Mouse (Mus musculus): ENCODE data around the gene Kank2. TPM values are rescaled to one million over a fixed set of nuclear protein-coding genes. Genes with fewer than 3 reads are reported as not detected.

Kank2 gene
- polyA plus RNA-seq, 1 experiment from 2014 or later = 4.9 TPM

DNA sequence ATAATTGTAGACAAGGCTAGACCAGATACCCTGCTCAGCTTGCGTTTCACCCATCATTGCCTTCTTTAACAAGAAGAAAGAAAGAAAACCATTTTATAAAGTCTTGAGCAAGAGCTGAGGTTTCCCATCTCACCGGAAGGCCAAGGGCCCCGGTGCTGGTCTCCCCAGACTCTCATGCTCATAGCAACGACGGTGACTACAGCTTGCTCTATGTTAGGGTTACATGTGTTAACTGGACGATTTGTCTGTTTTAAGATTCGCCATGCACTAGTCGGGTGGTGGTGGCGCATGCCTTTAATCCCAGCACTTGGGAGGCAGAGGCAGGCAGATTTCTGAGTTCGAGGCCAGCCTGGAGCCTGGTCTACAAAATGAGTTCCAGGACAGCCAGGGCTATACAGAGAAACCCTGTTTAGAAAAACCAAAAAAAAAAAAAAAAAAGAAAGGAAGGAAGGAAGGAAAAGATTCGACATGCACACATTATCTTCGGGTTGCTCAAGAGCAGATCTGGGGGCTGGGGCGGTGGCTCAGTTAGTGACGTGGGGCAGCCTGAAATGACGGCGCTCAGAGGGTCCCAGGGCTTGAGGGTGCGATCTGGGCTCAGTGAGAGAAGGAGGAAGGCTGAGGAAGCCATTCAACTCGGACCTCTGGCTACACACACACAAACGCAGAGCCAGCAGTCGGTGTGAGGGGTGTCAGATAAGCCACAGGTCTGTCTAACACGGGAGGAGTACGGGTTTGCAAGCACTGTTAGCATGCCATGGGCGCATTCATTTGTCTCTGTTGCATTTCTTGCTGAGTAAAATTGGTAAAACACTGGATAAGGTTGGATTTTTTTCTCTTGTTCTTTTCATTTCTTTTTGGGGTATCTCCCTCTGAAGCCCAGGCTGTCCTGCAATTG is 73.1 kb downstream of the Kank2 start:
- H3K27ac ChIP-seq (replicated peaks) = no peak overlapping the region; the same call in 1 of the 2 replicates
- H3K4me2 ChIP-seq = peak overlapping the region; percentile 79
- H3K27me3 ChIP-seq (replicated peaks) = no peaks in the 10 kb centered on the region
- H3K9ac ChIP-seq (replicated peaks) = peak overlapping the region; percentile 65; the same call in 1 of the 2 replicates
- no peaks in the 10 kb centered on the region for H3K36me3 ChIP-seq
- peak overlapping the region; percentile 66 for H3K4me3 ChIP-seq (replicated peaks)
- H3K9me3 ChIP-seq (replicated peaks) = no peaks in the 10 kb centered on the region
- 86% methylated on average over 23 of the region's 23 CpGs for WGBS
- ATAC-seq (ENCODE audit: low FRiP score) = no peak
- peaks cover 39% of the 10 kb centered on the region for H3K4me1 ChIP-seq

DNA sequence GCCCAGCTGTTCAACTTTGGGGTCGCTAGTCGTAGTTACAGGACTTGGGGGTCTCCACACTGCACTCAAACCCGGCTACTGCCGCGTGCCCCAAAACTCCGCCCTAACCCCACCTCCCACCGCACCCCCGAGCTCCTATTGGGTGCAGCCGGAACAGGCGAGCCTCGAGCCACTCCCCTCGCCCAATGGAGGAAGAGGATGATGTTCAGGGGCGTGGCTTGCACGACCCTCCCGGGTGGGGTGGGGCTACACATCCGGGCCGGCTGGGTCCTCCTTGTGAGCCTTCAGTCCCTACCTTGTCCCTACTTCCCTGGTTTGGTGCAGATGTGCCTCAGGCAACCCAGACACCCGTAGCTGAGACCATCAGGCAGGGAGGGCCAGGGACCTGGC is 74.4 kb downstream of the Kank2 start:
- ATAC-seq (ENCODE audit: low FRiP score) = peak; percentile 96
- peak overlapping the region; percentile 90 for H3K27ac ChIP-seq (replicated peaks)
- no peaks in the 10 kb centered on the region for H3K27me3 ChIP-seq (replicated peaks)
- H3K9me3 ChIP-seq (replicated peaks) = no peaks in the 10 kb centered on the region
- H3K4me1 ChIP-seq = peaks cover 35% of the 10 kb centered on the region
- H3K36me3 ChIP-seq = no peaks in the 10 kb centered on the region
- H3K4me3 ChIP-seq (replicated peaks) = peak overlapping the region; percentile 66
- peak overlapping the region; percentile 65 for H3K9ac ChIP-seq (replicated peaks)
- peak overlapping the region; percentile 79 for H3K4me2 ChIP-seq
- WGBS = under 1% methylated on average over 18 of the region's 18 CpGs

DNA sequence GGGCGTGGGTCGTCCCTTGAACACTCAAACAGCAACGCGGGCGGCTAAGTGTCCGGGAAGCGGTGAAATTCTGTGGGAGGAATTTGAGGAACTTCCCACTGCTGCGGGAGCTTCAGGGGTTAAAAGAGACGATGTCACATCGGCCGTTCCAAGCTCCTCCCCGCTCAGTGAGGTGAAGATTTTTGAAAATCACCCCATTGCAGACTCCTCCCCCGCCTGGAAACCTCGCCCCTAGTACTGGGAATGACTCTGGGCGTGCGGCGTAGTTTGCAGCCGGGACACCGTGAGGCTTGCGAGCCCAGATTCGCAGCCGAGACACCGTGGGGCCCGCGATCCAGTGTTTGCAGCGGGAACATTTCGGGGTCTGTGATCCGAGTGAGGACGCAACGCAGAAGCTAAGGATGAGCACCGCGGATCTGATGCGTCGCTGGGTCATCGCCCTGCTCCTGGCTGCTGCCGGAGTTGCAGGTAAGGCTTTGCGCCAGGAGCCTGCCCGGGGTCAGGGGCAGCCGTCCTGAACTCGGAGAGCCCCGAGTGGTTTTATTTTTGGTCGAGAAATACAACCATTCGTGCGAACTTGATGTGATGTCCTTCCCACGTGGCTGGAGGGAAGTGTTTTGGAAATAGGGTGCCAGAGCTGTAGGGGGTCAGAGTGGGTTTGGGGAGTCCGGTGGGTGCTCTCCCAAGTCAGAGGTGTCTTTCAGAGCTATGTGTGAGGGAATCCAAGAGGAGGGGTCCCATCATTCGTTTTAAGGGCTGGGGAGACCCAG is 75.0 kb downstream of the Kank2 start, which contains the start of gene Ldlr:
Gene Ldlr, plus strand, starts transcription at position 107 of the 770 bp plus-strand sequence.
- Histone ChIP-seq H3K4me2 (peak within 1 kb of the TSS; percentile 79), H3K27me3 (replicated peaks) (no peaks in the 10 kb centered on the region), H3K4me3 (replicated peaks) (peak within 1 kb of the TSS; percentile 66), H3K9me3 (replicated peaks) (no peaks in the 10 kb centered on the region), H3K9ac (replicated peaks) (peak within 1 kb of the TSS; percentile 65), H3K4me1 (peaks cover 35% of the 10 kb centered on the region), H3K36me3 (no peaks in the 10 kb centered on the region), H3K27ac (replicated peaks) (peak within 1 kb of the TSS; percentile 90)
- ATAC-seq (ENCODE audit: low FRiP score) = peak; percentile 89
- WGBS = under 1% methylated on average over 47 of the region's 47 CpGs

DNA sequence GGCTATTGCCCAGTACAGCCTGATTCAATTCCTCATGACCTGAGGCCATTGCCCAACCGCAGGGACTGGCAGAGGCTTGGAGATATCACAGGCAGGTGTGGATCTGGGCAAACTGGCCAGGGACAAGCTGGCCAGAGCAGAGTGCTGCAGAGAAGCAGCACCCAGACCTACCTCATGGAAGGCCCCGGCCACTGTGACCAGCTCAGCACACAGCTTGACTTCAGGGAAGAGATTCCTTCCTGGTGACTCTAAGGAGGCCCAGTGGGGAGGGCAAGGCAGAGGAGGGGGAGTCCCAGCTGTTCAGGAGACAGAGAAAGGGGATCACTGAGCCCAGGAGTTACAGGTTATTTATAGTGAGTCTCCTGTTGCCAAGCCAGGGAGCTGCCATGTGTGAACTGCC is 77.5 kb downstream of the Kank2 start:
- no peak overlapping the region for H3K27ac ChIP-seq (replicated peaks)
- no peaks in the 10 kb centered on the region for H3K27me3 ChIP-seq (replicated peaks)
- H3K4me2 ChIP-seq = no peak overlapping the region
- WGBS = 80% methylated on average over 2 of the region's 2 CpGs
- ATAC-seq (ENCODE audit: low FRiP score) = no peak
- no peaks in the 10 kb centered on the region for H3K9me3 ChIP-seq (replicated peaks)
- no peaks in the 10 kb centered on the region for H3K36me3 ChIP-seq
- H3K9ac ChIP-seq (replicated peaks) = no peak overlapping the region
- H3K4me1 ChIP-seq = peaks cover 26% of the 10 kb centered on the region
- no peak overlapping the region for H3K4me3 ChIP-seq (replicated peaks)

DNA sequence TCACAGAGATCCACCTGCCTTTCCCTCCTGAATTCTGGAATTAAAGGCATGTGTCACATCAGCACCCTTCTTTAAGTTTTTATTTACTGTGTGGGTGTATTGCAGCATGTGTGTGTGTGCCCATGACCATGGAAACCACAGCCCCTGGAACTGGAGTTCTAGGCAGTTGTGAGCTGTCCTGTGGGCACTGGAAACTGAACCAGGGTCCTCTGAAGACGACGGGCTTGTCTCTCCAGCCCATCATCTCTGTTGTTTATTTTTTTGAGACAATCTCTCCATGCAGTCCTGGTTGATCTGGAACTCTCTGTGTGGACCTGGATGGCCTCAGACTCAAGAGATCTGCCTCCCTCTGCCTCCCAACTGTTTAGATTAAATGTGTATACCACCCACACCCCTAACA is 81.5 kb downstream of the Kank2 start:
- no peaks in the 10 kb centered on the region for H3K9me3 ChIP-seq (replicated peaks)
- H3K4me3 ChIP-seq (replicated peaks) = no peak overlapping the region
- WGBS = 91% methylated on average over 2 of the region's 2 CpGs
- no peak overlapping the region for H3K4me2 ChIP-seq
- no peak overlapping the region for H3K27ac ChIP-seq (replicated peaks)
- no peaks in the 10 kb centered on the region for H3K27me3 ChIP-seq (replicated peaks)
- no peak overlapping the region for H3K9ac ChIP-seq (replicated peaks)
- peaks cover 3% of the 10 kb centered on the region; the same call in 1 of the 2 replicates for H3K36me3 ChIP-seq
- ATAC-seq (ENCODE audit: low FRiP score) = no peak
- H3K4me1 ChIP-seq = no peaks in the 10 kb centered on the region

Small RNA genes within 50 kb of the gene (microRNA-seq; reads per million reads assigned to microRNA genes)
- 3.5 reads per million, percentile 13 among the genes with 10 or more reads in this experiment for gene Mir7083

Other genes starting within 250 kb of the Kank2 start
- gene Timm29, start 206.0 kb downstream of the Kank2 start, polyA plus RNA-seq (2015; fragmentation: Nextera tagmentation; extraction: Ambion mirVana) = 51.1 and 54.4 TPM in 2 replicates
- 24.5 and 27.0 TPM in 2 replicates for gene Yipf2, start 205.9 kb downstream of the Kank2 start, polyA plus RNA-seq (2015; fragmentation: Nextera tagmentation; extraction: Ambion mirVana)
- 110 and 111 TPM in 2 replicates for gene Smarca4, start 182.6 kb downstream of the Kank2 start, polyA plus RNA-seq (2015; fragmentation: Nextera tagmentation; extraction: Ambion mirVana)
- gene Ldlr, start 75.3 kb downstream of the Kank2 start, polyA plus RNA-seq (2015; fragmentation: Nextera tagmentation; extraction: Ambion mirVana) = 15.3 and 23.1 TPM in 2 replicates
- 17.2 and 39.7 TPM in 2 replicates for gene Spc24, start 38.4 kb downstream of the Kank2 start, polyA plus RNA-seq (2015; fragmentation: Nextera tagmentation; extraction: Ambion mirVana)
- 0.42 and 1.1 TPM in 2 replicates for gene Angptl8, start 36.8 kb upstream of the Kank2 start, polyA plus RNA-seq (2015; fragmentation: Nextera tagmentation; extraction: Ambion mirVana)
- 14.0 and 22.5 TPM in 2 replicates for gene Dock6, start 53.9 kb upstream of the Kank2 start, polyA plus RNA-seq (2015; fragmentation: Nextera tagmentation; extraction: Ambion mirVana)
- 23.6 and 24.7 TPM in 2 replicates for gene Rab3d, start 119.4 kb upstream of the Kank2 start, polyA plus RNA-seq (2015; fragmentation: Nextera tagmentation; extraction: Ambion mirVana)
- gene Ccdc159, start 128.7 kb upstream of the Kank2 start, polyA plus RNA-seq (2015; fragmentation: Nextera tagmentation; extraction: Ambion mirVana) = 8.9 and 10.0 TPM in 2 replicates
- gene Tmem205, start 128.8 kb upstream of the Kank2 start, polyA plus RNA-seq (2015; fragmentation: Nextera tagmentation; extraction: Ambion mirVana) = 52.8 and 54.6 TPM in 2 replicates
- 86.4 and 100 TPM in 2 replicates for gene Plppr2, start 138.3 kb upstream of the Kank2 start, polyA plus RNA-seq (2015; fragmentation: Nextera tagmentation; extraction: Ambion mirVana)
- gene Swsap1, start 157.0 kb upstream of the Kank2 start, polyA plus RNA-seq (2015; fragmentation: Nextera tagmentation; extraction: Ambion mirVana) = 9.5 and 10.8 TPM in 2 replicates
- gene Epor, start 164.8 kb upstream of the Kank2 start, polyA plus RNA-seq (2015; fragmentation: Nextera tagmentation; extraction: Ambion mirVana) = 1.0 and 2.2 TPM in 2 replicates
- 1.6 and 4.6 TPM in 2 replicates for gene Rgl3, start 190.7 kb upstream of the Kank2 start, polyA plus RNA-seq (2015; fragmentation: Nextera tagmentation; extraction: Ambion mirVana)
- gene Ccdc151, start 203.9 kb upstream of the Kank2 start, polyA plus RNA-seq (2015; fragmentation: Nextera tagmentation; extraction: Ambion mirVana) = 4.0 and 4.5 TPM in 2 replicates
- gene Prkcsh, start 204.1 kb upstream of the Kank2 start, polyA plus RNA-seq (2015; fragmentation: Nextera tagmentation; extraction: Ambion mirVana) = 93.8 and 99.4 TPM in 2 replicates

Measured in neural tube, embryonic 15.5 days (tissue).